Mouse (Mus musculus) cerebellum, adult (tissue): ENCODE results near the gene Ctnnbip1.

ENCODE experiments used
- ATAC-seq: cut with Nextera tagmentation; 2 replicates; pipeline ENCODE4 v1.9.2; 2017; ENCODE audit warnings: mild to moderate bottlenecking, moderate library complexity, mixed read lengths; ENCODE audit not compliant: insufficient number of reproducible peaks, low FRiP score, low TSS enrichment

Gene Ctnnbip1

DNA sequence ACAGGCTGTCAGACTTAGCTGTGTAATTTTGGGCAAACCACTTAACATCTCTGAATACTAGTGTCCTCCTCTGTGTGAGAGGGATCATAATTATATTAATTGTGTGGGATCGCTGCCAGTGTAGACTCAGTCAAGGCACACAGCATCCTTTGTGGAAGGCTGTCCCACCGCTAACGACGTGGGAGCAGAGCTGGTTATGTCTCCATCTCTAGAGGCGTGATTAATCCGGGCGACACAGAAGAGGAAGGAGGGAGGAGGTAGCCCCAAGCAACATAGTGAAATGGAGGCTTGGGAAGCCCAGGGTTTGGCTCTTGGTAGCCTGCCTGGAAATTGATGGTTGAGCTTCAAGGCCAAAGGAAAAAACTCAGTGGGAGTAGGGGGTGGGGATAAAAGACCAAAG is 60.8 kb downstream of the Ctnnbip1 start:
- no peak for ATAC-seq

GRCm38 (mm10) chr4:149585236-149585635 is 67.2 kb downstream of the Ctnnbip1 start:
- no peak for ATAC-seq

- peak; percentile 46; the same call in 1 of the 2 replicates for ATAC-seq
These were observed 68.2 kb downstream of the Ctnnbip1 start, which contains the start of gene Clstn1 for GRCm38 (mm10) chr4:149586044-149586782. Gene Clstn1 (plus strand): TSS chr4:149586468.

GRCm38 (mm10) chr4:149586783-149587595 is 69.0 kb downstream of the Ctnnbip1 start:
- peak; percentile 42 for ATAC-seq

DNA sequence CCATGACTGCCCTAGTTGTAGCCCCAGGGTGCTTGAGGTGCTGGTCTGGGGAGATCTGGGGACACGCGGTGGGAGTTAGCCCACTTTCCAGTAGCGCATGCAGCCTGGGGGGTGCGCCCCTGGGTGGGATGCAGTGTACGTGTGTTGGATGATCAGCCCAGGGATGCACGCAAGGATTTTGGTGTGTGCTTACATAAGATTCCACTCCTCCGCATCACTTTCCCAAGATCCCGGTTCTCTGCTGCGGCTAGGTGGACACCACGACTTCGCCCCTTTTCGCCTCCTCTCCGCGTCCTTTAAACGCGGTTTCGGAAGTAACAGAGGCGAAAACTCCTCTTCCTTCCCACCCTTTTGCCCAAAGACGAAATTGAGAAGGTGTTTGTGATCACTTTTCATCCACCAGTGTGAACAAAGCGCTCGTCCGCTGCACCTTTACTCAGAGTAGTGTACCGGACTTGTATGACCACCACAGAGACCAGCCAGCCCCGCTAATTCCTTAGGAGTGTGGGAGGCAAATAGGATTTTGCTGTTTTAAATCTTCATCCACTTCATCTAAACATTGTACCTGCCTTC is 69.6 kb downstream of the Ctnnbip1 start:
- ATAC-seq = peak; percentile 21; the same call in 1 of the 2 replicates

DNA sequence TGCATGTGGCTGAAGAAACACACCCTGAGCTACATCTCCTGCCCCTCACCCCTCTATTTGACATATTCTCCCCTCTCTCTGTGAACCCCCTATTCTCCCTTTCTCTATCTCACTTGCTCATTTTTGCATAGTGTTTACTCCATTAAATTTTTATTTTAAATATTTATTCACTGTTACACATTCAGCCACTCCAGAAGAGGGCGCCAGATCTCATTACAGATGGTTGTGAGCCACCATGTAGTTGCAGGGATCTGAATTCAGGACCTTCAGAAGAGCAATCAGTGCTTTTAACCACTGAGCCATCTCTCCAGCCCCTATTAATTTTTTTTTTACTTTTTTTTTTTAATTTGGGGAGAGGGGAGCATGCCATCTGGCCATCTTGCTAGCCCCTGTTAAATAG is 72.2 kb downstream of the Ctnnbip1 start:
- ATAC-seq = no peak

DNA sequence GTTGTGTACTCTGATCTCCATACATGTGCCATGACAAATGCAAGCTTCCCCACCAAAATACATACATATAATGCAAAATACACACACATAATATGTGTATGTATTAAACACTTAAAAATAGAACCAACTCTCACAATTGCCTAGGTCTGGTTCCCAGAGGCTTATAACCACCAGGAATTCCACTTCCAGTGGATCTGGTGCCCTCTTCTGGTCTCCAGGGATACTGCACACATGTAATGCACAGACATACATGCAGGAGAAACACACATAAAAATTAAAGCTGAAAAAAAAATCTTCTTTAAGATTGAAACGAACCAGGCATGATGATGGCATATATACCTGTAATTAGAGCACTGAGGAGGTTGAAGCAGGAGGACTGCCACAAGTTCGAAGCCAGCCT is 73.5 kb downstream of the Ctnnbip1 start:
- ATAC-seq = no peak

GRCm38 (mm10) chr4:149594913-149595581 is 77.0 kb downstream of the Ctnnbip1 start:
- no peak for ATAC-seq

- ATAC-seq = no peak
These were observed 79.7 kb downstream of the Ctnnbip1 start for GRCm38 (mm10) chr4:149597641-149598208.

- no peak for ATAC-seq
These were observed 81.5 kb downstream of the Ctnnbip1 start for GRCm38 (mm10) chr4:149599549-149599948.

- no peak for ATAC-seq
These were observed 82.1 kb downstream of the Ctnnbip1 start for GRCm38 (mm10) chr4:149600130-149600529.

DNA sequence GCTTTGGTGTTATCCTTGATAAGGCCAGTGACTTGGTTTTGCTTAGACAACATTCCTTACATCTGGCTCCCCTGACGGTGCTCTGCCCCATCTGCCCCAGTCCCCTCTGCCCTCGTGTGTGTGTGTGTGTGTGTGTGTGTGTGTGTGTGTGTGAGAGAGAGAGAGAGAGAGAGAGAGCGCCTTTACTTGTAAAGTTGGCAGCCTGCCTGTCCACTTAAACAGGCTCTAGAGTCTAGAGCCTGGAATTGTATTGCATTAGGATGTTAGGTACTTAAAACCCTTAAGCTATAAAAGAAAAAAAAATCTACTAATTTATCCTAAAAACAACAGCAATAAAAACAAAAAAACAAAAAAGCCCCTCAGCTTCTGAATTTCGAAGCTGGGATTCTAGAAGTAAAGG is 83.4 kb downstream of the Ctnnbip1 start:
- no peak for ATAC-seq

GRCm38 (mm10) chr4:149602236-149602635 is 84.2 kb downstream of the Ctnnbip1 start:
- no peak for ATAC-seq

DNA sequence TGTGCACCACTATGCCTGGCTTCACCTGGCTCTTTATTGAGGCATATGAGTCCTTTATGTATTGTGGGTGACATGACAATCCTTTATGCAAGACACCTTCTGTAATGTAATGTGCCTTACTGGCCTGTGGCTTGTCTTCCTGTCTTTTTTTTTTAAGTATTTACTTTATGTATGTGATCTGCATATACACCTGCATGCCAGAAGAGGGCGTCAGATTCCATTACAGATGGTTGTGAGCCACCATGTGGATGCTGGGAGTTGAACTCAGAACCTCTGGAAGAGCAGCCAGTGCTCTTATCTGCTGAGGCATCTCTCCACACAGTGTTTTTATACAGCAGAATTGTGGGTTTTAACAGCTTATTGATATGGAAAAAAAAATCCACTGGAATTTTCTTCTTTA is 85.8 kb downstream of the Ctnnbip1 start:
- ATAC-seq = no peak

DNA sequence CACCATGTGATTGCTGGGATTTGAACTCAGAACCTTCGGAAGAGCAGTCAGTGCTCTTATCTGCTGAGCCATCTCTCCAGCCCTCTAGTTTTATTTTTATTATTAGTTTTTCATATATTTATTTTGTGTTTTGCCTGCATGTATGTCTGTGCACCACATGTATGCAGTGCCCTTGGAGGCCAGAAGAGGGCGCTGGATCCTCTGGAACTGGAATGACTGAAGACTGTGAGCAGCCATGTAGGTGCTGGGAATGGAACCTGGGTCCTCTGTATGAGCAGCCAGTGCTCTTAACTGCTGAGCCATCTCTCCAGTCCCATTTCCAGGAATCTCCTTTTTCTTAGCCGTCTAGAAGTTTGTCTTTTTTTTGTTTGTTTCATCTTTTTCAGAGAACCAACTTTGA is 86.5 kb downstream of the Ctnnbip1 start:
- no peak for ATAC-seq

- ATAC-seq = no peak
These were observed 88.0 kb downstream of the Ctnnbip1 start for GRCm38 (mm10) chr4:149606056-149606455.

DNA sequence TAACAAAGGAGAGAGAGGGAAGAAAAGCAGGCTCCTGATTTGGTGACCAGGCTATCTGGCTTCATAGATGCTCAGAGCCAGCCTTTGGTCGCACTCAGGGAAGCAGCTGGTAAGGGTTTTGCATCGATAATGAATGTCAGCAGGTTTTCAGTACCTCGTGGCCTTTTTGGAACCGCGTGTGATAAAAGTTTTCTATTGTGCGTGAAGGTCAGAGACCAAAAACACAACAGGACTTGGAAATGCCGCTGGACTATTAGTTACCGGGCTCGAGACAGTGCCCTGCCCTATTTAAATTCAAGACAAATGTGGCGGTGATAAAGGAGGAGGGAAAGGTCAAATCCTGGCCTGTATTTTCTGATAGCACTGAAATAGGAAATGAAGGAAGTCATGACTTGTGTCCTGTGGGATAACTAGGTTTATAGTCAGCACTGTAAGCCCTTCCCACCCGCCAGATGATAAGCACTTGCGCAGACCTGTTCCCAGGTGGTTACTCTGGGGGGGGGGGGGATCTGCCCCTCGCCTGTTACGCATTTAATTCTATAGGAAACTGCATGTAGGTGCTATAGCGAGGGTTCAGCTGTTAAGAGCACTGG is 88.8 kb downstream of the Ctnnbip1 start:
- no peak for ATAC-seq

GRCm38 (mm10) chr4:149607591-149608308 is 89.7 kb downstream of the Ctnnbip1 start:
- 0 out of 2 replicates have a peak, but pooled peaks have one; percentile 31 for ATAC-seq

DNA sequence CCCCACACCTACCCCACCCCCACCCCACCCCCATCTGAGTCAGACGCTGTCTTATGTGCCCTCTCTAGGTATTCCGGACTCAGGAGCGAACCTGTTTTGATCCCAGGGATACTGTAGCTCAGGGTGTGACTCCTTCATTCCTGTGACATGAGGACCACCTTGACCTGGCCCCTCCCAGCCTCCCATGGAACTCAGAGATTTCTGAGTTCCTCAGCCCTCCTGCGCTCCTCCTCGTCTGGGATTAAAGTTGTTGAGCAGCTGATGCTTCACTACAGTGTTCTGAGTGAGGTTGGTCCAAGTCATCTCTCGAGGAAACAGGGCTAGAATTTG is 90.2 kb downstream of the Ctnnbip1 start:
- ATAC-seq = no peak
